Mouse (Mus musculus) effector memory CD4-positive, alpha-beta T cell, adult 7 months (primary cell): ENCODE data around the gene Acot11. TPM values are rescaled to one million over a fixed set of nuclear protein-coding genes. Genes with fewer than 3 reads are reported as not detected.

Source experiments
- polyA plus RNA-seq: library from polyadenylated mRNA; unstranded; fragments of 100-300 nt; shearing (Covaris generic); gene quantifications from one replicate; pipeline ENCODE4 v1.2.1, GENCODE M21; 2017

Gene Acot11
- polyA plus RNA-seq, result 6.0 TPM

GRCm38 (mm10) chr4:106804910-106805274 lies at the start of gene Acot11:
TSS of gene Acot11 (minus strand) at chr4:106804998.

GRCm38 (mm10) chr4:106733636-106734035 lies 71.2 kb downstream of the Acot11 start, which contains the start of gene Fam151a:
TSS of gene Fam151a (plus strand) at chr4:106733889.

GRCm38 (mm10) chr4:106730814-106731213 lies 74.0 kb downstream of the Acot11 start, which contains the start of gene Mroh7:
TSS of gene Mroh7 (minus strand) at chr4:106730925.

Other genes starting within 250 kb of the Acot11 start
- gene Dhcr24, start 244.0 kb downstream of the Acot11 start, polyA plus RNA-seq, result 0.71 TPM
- not detected for gene Lexm, start 187.8 kb downstream of the Acot11 start, polyA plus RNA-seq
- 0.41 TPM for gene Ttc22, start 182.6 kb downstream of the Acot11 start, polyA plus RNA-seq
- 3.0 TPM for gene Pars2, start 153.9 kb downstream of the Acot11 start, polyA plus RNA-seq
- gene Ttc4, start 126.1 kb downstream of the Acot11 start, polyA plus RNA-seq, result 35.7 TPM
- not detected for gene Mroh7, start 74.1 kb downstream of the Acot11 start, polyA plus RNA-seq
- not detected for gene Fam151a, start 71.1 kb downstream of the Acot11 start, polyA plus RNA-seq
- 41.2 TPM for gene Ssbp3, start 105.7 kb upstream of the Acot11 start, polyA plus RNA-seq